Mouse (Mus musculus): ENCODE data around the gene Hoxb5.

DNA sequence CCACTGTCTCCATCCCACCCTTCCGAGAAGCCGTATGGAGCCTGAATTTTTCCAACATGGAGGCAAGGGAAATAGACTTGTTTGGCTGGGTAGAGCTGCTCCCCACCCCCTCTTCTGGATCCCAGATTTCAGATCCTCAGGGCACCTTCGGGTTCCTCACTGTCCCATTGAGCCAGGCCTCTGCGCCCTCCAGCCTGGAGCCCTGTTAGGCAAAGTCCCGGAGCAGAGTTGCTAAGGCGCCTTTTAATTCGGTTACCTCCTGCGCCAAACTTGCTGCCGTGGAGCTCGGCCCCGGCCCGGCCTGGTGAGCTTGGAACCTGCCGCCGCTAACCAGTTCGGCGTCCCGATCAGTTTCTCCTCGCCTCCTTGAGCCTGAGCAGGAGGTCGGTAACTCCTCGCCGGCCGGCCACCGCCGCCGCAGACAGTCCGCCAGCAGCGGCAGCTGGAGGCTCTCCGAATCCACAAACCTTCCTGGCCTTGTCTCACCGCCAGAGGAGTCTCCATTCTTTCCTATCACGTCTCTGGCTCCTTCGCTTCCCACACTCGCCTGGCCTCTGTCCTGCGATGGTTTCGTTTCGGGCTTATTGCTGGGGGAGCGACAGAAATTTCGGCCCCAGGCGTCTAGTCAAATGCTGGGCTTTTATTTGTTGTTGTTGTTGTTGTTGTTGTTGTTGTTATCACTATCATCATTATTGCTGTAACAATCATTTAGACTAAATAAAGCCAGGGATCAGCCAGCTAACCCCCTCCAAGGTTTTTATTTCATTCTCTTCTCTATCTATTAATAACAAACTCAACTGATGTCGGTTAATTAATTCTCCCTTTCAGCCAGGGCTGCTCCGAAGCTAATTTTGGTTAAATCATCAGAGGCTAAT is 38.8 kb downstream of the Hoxb5 start:
- TF ChIP-seq GATA1 (IDR thresholded peaks at IDR 0.05; ENCODE audit: borderline replicate concordance, low read length) (no peak), CTCF (IDR thresholded peaks at IDR 0.05; ENCODE audit: low read depth, low read length) (no peak), POLR2AphosphoS5 (IDR thresholded peaks at IDR 0.05; ENCODE audit: insufficient replicate concordance, low read depth, low read length) (no peak), TAL1 (conservative IDR thresholded peaks at IDR 0.05; ENCODE audit: low read depth, low read length) (no peak), GATA2 (IDR thresholded peaks at IDR 0.05; ENCODE audit: borderline replicate concordance, low read depth, low read length) (no peak)
